Mouse (Mus musculus) bone marrow macrophage, adult 2 months (primary cell): ENCODE results near the gene Bdnf.

Source experiments
- CTCF ChIP-seq: IDR thresholded peaks from 2 replicates; pipeline ENCODE4 v1.5.1; 2012; ENCODE audit warnings: low read depth, mild to moderate bottlenecking, low read length, moderate library complexity
- POLR2A ChIP-seq: IDR thresholded peaks from 2 replicates; pipeline ENCODE4 v1.6.1; 2012; ENCODE audit warnings: mild to moderate bottlenecking, low read depth, low read length, borderline replicate concordance

DNA sequence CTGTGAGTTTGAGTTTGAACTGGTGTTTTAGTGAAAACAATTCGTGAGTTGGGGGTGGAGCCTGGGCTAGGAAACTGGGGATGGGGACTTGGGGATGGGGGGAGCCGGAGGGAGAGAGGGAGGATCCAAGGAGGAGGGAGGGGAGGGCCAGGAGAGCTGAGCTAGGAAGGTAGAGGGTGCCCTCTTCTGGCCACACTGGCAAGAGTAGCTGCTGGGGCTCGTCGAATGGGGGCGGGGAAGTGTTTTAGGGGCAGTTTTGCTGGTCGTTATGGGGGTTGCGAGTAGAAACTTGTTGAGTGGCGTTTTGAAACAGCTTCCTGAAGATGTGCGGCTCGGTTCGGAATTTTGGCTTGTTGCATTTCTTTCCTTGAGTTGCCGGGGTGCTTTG lies 20.3 kb downstream of the Bdnf start:
- TF ChIP-seq CTCF = 0 out of 2 replicates have a peak, but pooled peaks have one; percentile 24
- TF ChIP-seq POLR2A = no peak
